Mouse (Mus musculus) midbrain, embryonic 10.5 days (tissue): ENCODE data around the gene Spdef. TPM values are rescaled to one million over a fixed set of nuclear protein-coding genes. Genes with fewer than 3 reads are reported as not detected.

Source experiments
- DNase-seq: peaks from one replicate; pipeline ENCODE4 v3.0.0-alpha.2; 2017; ENCODE audit warnings: low spot score
- H3K27ac ChIP-seq: fragments of 300-500 bp; sonication (generic); replicated peaks from 2 replicates; pipeline ENCODE4 v1.5.1; 2016; ENCODE audit warnings: mild to moderate bottlenecking
- H3K27me3 ChIP-seq: fragments of 300-500 bp; sonication (generic); 2 replicates; pipeline ENCODE4 v1.6.1; 2016; ENCODE audit warnings: low read depth, mild to moderate bottlenecking; ENCODE audit not compliant: poor library complexity, severe bottlenecking
- H3K36me3 ChIP-seq: fragments of 300-500 bp; sonication (generic); 2 replicates; pipeline ENCODE4 v1.6.1; 2016; ENCODE audit warnings: mild to moderate bottlenecking, moderate library complexity
- H3K4me1 ChIP-seq: fragments of 300-500 bp; sonication (generic); 2 replicates; pipeline ENCODE4 v1.6.1; 2016
- H3K4me3 ChIP-seq: fragments of 300-500 bp; sonication (generic); 2 replicates; pipeline ENCODE4 v1.5.1; 2016; ENCODE audit warnings: mild to moderate bottlenecking, moderate library complexity
- H3K9me3 ChIP-seq: fragments of 300-500 bp; sonication (generic); replicated peaks from 2 replicates; pipeline ENCODE4 v1.6.1; 2016; ENCODE audit warnings: mild to moderate bottlenecking
- WGBS: fragments of 180-500 bp; shearing (Covaris S2); methylation state at CpG from one replicate; pipeline ENCODE4 v1.1.7; 2016; 5-methylcytosine and 5-hydroxymethylcytosine counted together
- polyA plus RNA-seq: library from polyadenylated mRNA; unstranded; fragments of >200 nt; fragmentation: Nextera tagmentation; extraction: Ambion mirVana; gene quantifications from 2 replicates; pipeline ENCODE4 v1.2.1, GENCODE M21; 2016

Gene Spdef
- polyA plus RNA-seq, 1 experiment from 2014 or later, result 0.16 TPM

DNA sequence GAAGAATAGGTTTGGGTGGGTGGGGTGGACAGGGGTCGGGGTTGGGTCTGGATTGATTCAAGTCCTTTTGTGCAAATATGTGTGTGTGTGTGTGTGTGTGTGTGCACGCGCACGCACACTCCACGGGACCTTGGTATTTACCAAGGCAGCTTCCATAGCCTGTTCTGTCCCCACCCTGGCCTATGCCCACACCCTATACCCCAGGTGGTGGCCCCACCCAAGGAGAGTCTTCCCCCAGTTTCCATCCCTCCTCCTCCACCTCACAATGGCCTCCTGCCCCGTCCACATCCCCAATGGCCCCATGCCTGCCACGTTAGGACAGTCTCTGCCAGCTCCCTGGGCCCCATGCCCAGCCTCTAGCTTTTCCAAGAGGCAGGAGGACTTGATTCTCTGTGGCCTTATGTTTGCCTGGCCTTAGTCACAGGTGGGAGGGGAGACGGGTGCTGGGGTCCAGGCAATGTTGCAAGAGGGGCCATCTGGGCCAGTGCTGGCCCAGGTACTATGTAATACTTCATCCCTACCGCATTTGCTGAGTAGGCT is 7.6 kb downstream of the Spdef start:
- H3K27me3 ChIP-seq, result peaks cover 49% of the 10 kb centered on the region
- no peaks in the 10 kb centered on the region for H3K9me3 ChIP-seq
- 79% methylated on average over 9 of the region's 9 CpGs for WGBS
- H3K4me1 ChIP-seq, result peaks cover 74% of the 10 kb centered on the region
- no peak for DNase-seq
- H3K27ac ChIP-seq, result no peak overlapping the region
- no peaks in the 10 kb centered on the region for H3K36me3 ChIP-seq
- no peak overlapping the region for H3K4me3 ChIP-seq

DNA sequence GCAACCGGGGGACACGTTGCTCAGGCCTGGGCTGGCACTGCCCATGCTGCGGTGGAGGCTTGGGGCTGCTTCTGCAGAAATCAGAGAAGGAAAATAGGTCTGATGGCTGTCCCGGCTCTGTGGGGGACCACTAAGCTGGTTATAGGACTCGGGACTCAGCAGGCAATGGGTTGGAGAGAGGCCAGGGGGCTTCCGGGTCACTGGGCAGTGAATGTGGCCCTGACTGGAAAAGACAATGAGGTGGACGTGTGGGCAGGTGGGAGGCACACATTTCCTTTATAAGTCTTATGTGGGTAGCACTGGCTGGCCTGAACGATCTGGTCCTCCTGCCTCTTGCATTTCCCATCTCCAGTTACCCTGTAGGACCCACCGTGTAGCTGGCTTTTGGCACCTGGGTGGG is 8.4 kb downstream of the Spdef start:
- Histone ChIP-seq H3K27ac (no peak overlapping the region; the same call in 1 of the 2 replicates), H3K4me1 (peaks cover 65% of the 10 kb centered on the region), H3K27me3 (peaks cover 51% of the 10 kb centered on the region), H3K9me3 (no peaks in the 10 kb centered on the region), H3K36me3 (no peaks in the 10 kb centered on the region), H3K4me3 (no peak overlapping the region)
- 41% methylated on average over 9 of the region's 9 CpGs for WGBS
- no peak for DNase-seq

DNA sequence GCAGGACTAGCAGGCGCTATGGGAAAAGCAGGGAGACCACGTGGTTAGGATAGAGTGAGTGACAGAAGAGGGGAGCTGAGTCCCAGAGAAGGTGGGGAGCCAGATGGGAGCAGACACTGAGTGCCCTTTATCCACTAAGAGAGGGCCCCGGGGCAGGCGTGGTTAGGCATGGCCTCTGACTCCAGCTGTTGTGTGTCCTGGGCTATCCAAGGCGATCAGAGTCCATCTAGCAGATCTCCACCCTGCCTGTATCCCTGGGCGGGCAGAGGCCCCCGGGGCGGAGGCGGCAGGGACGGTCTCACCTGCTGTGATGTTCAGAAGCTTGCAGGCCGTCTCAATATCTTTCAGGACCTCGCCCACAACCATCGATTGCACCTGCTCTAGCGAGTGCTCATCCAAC is 9.1 kb downstream of the Spdef start:
- DNase-seq, result no peak
- Histone ChIP-seq H3K36me3 (no peaks in the 10 kb centered on the region), H3K27me3 (peaks cover 50% of the 10 kb centered on the region), H3K4me1 (peaks cover 59% of the 10 kb centered on the region), H3K4me3 (no peak overlapping the region), H3K9me3 (no peaks in the 10 kb centered on the region), H3K27ac (no peak overlapping the region)
- 69% methylated on average over 14 of the region's 14 CpGs for WGBS

DNA sequence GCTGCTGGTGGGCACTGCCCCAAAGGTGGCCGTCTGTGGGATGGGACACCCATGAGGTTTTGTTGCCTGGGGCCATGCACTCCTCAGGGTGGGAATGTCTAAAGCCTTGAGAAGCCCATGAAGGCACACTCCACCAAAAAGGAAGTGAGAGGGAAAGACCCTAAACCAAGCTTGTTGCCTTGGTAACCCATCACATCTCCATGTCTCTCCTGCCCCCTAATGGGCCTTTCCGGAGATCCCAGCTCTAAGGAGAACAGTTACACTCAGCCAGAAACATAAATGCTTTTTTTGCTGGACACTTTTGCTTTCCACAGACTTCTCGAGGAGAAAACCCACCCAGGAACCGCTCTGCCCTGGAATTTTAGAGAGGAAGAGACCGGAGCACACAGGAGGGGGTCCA is 10.5 kb downstream of the Spdef start:
- DNase-seq, result no peak
- peak overlapping the region; percentile 75; the same call in 1 of the 2 replicates for H3K27ac ChIP-seq
- H3K27me3 ChIP-seq, result peaks cover 55% of the 10 kb centered on the region
- 55% methylated on average over 5 of the region's 5 CpGs for WGBS
- no peaks in the 10 kb centered on the region for H3K9me3 ChIP-seq
- H3K4me3 ChIP-seq, result no peak overlapping the region
- no peaks in the 10 kb centered on the region for H3K36me3 ChIP-seq
- peaks cover 50% of the 10 kb centered on the region for H3K4me1 ChIP-seq

DNA sequence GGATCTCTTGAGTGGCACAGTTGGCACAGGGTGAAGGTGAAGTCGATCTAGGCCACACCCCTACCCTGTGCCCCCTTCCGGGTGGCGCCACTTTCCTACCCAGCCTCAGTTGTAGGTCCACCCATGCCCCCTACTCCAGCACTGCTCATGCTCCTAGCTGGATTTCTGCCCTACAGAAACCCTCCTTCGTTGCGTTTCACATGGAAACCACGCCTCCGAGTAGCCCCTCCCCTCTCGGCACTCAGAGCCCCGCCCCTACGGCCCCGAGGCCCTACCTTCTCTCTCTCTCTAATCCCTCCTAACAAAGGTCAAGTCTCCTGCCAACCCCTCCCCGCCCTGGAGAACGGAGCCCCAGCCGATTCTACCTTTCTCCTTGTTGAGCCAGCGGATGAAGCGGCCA is 12.0 kb downstream of the Spdef start:
- Histone ChIP-seq H3K4me1 (peaks cover 50% of the 10 kb centered on the region), H3K27me3 (peaks cover 55% of the 10 kb centered on the region), H3K27ac (peak overlapping the region; percentile 75), H3K4me3 (peak overlapping the region; percentile 50), H3K9me3 (no peaks in the 10 kb centered on the region), H3K36me3 (no peaks in the 10 kb centered on the region)
- 4% methylated on average over 16 of the region's 16 CpGs for WGBS
- peak; percentile 73 for DNase-seq

DNA sequence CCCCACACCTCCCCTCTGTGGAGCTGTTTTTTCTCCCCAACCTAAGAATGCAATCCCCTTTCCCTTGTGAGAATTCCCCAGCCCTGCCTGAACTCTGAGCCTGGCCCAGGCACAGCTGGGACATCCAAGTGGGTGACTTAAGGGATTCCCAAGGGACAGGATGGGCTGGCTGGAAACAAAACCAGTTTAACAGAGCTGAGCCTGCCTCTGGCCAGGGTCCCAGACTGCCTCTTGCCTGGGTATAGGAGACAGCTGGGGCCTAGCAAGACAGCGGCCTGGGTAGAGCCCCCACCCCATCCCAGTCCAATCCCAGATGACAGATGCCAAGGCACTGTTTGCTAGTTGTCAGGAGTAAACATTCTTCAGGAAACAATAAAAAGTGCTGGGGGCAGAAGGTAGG is 15.9 kb downstream of the Spdef start:
- Histone ChIP-seq H3K4me1 (peaks cover 40% of the 10 kb centered on the region), H3K9me3 (no peaks in the 10 kb centered on the region), H3K36me3 (no peaks in the 10 kb centered on the region), H3K27me3 (peaks cover 55% of the 10 kb centered on the region), H3K27ac (no peak overlapping the region), H3K4me3 (no peak overlapping the region)
- WGBS, result 85% methylated on average over 1 of the region's 1 CpGs
- DNase-seq, result no peak

DNA sequence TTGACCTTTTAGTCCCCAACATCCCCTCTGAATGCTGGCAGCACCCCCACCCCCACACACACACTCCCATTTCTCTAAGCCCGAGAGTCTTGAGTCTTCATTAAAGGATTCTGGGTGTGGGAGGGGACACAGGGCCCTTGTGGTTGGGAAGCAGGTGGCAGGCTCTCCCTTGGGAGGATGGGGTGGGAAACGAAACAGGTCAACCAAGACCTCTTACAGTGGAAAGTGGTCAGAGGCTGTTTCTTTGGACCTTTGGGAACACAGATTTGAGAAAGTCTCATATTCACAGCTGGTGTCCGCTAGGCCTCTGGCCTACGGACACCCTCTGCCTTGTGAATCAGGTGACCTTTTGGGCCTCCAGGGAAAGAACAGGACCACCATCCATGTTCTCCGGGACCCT is 19.1 kb downstream of the Spdef start:
- Histone ChIP-seq H3K27me3 (peaks cover 63% of the 10 kb centered on the region), H3K4me3 (no peak overlapping the region), H3K27ac (no peak overlapping the region), H3K9me3 (no peaks in the 10 kb centered on the region), H3K36me3 (no peaks in the 10 kb centered on the region), H3K4me1 (peaks cover 32% of the 10 kb centered on the region)
- 76% methylated on average over 5 of the region's 5 CpGs for WGBS
- DNase-seq, result no peak

DNA sequence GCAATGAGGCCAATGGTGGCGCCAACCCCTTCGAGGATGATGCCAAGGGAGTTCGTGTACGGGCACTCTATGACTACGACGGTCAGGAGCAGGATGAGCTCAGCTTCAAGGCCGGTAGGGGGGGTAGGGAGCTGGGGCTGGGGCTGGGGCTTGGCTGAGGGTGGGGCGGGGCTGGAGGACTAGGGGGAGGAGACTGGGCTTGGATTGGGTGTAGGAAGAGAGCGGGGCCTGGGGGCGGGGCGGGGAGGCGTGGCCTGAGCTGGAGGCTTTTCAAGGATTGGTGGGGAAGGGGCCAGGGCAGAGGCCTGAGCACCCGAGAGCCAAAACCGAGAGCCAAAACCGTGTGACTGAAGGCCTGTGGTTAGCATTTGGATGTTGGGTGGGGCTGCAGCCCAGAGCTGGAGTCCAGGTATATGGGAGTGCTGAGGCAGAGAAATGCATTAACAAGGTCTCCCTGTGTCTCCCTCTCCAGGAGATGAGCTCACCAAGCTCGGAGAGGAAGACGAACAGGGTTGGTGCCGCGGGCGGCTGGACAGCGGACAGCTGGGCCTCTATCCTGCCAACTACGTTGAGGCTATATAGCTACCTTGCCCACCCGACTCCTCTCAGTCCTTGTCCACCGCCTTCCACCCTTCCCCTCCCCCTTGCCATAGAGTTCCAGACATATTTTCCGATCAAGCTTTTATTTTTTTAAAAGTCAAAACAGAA is 20.6 kb downstream of the Spdef start:
- Histone ChIP-seq H3K27ac (peak overlapping the region; percentile 59; the same call in 1 of the 2 replicates), H3K4me3 (peak overlapping the region; percentile 51), H3K27me3 (peaks cover 70% of the 10 kb centered on the region), H3K4me1 (peaks cover 32% of the 10 kb centered on the region), H3K36me3 (no peaks in the 10 kb centered on the region), H3K9me3 (no peaks in the 10 kb centered on the region)
- peak; percentile 99 for DNase-seq
- WGBS, result 7% methylated on average over 25 of the region's 25 CpGs

DNA sequence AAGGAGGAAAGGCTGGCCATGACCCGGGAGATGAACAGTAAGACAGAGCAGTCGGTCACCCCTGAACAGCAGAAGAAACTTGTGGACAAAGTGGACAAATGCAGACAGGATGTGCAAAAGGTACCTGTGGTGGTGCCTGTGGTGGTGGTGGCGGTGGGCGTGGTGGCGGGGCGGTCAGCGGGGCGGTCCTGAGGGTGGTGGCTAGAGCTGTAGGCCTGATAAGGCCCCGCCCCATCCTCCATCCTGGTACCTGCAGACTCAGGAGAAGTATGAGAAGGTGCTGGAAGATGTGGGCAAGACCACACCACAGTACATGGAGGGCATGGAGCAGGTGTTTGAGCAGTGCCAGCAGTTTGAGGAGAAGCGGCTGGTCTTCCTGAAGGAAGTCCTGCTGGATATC is 23.1 kb downstream of the Spdef start:
- WGBS, result 34% methylated on average over 10 of the region's 10 CpGs
- no peak for DNase-seq
- Histone ChIP-seq H3K27ac (no peak overlapping the region), H3K36me3 (no peaks in the 10 kb centered on the region), H3K4me1 (peaks cover 51% of the 10 kb centered on the region), H3K9me3 (no peaks in the 10 kb centered on the region), H3K27me3 (peaks cover 81% of the 10 kb centered on the region), H3K4me3 (no peak overlapping the region)

DNA sequence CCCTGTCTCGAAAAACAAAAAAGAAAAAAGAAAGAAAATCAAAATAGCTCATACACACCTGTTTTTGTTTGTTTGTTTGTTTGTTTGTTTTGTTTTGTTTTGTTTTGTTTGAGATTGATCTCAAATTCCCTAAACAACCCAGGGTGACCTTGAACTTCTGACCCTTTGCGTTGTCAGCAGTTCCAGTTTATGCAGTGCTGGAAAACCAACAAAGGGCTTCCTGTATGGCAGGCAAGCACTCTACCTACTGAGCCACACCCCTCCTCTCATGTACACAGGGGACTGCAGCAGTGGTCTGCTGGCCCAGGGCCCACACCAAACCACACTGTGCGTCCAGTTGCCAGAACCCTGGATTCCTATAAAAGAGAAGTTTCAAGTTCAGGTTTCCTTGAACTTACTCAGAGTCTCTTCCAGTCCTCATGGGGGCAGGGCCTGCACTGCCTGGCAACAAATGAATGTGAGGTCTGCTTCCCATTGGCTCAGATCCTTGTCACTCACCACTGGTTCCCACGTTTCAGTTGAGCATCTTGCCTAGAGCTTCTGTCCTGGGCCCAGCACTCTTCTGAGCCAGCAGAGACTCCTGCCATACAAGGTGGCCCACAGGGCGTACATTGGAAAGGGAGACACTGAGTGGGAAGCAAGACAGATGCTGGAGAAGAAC is 24.7 kb downstream of the Spdef start:
- no peak overlapping the region for H3K27ac ChIP-seq
- peaks cover 65% of the 10 kb centered on the region for H3K27me3 ChIP-seq
- H3K9me3 ChIP-seq, result peaks cover 8% of the 10 kb centered on the region
- DNase-seq, result no peak
- whole genome bisulfite sequencing, result 67% methylated on average over 5 of the region's 5 CpGs
- H3K4me3 ChIP-seq, result no peak overlapping the region
- no peaks in the 10 kb centered on the region for H3K36me3 ChIP-seq
- peaks cover 41% of the 10 kb centered on the region for H3K4me1 ChIP-seq

DNA sequence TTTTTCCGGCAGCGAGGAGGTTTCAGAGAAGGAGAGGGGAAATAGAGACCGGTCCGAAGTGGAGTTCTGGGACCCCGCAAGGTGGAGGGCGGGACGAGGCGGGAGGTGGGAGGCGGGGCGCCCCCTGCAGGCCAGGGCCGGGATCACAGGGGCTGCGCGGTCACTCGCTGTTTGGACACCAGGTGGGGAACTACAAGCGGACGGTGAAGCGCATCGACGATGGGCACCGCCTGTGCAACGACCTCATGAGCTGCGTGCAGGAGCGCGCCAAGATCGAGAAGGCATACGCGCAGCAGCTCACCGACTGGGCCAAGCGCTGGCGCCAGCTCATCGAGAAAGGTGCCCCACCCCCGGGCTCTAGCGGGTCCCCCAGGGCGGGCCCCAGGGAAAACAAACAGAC is 26.2 kb downstream of the Spdef start:
- DNase-seq, result peak; percentile 80
- Histone ChIP-seq H3K9me3 (peaks cover 17% of the 10 kb centered on the region), H3K27me3 (peaks cover 54% of the 10 kb centered on the region), H3K4me1 (peaks cover 25% of the 10 kb centered on the region), H3K4me3 (peak overlapping the region; percentile 49), H3K27ac (peak overlapping the region; percentile 67; the same call in 1 of the 2 replicates), H3K36me3 (no peaks in the 10 kb centered on the region)
- 1% methylated on average over 34 of the region's 34 CpGs for WGBS

DNA sequence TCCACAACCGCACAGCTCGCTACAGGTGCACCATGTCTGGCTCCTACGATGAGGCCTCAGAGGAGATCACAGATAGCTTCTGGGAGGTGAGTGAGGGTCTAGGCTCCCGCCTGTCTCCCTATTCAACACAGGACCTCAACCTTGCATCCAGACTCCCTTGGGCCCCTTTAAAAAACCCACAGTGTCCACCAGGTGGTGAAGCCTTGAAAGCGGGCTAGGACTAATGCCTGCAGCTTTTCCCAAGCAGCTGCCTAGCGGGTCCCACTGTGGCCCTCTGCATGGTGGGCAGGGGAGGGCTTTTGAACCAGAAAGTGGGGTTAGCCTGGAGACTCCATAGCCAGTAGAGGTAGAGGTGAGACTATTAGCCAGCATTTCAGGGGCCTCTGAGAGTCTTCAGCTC is 26.9 kb downstream of the Spdef start:
- 0 out of 2 replicates have a peak overlapping the region, but pooled peaks have one; percentile 17 for H3K27ac ChIP-seq
- H3K9me3 ChIP-seq, result peaks cover 17% of the 10 kb centered on the region
- H3K27me3 ChIP-seq, result peaks cover 47% of the 10 kb centered on the region
- peaks cover 22% of the 10 kb centered on the region for H3K4me1 ChIP-seq
- no peak for DNase-seq
- no peaks in the 10 kb centered on the region for H3K36me3 ChIP-seq
- H3K4me3 ChIP-seq, result peak overlapping the region; percentile 11; the same call in 1 of the 2 replicates
- 78% methylated on average over 6 of the region's 6 CpGs for WGBS

DNA sequence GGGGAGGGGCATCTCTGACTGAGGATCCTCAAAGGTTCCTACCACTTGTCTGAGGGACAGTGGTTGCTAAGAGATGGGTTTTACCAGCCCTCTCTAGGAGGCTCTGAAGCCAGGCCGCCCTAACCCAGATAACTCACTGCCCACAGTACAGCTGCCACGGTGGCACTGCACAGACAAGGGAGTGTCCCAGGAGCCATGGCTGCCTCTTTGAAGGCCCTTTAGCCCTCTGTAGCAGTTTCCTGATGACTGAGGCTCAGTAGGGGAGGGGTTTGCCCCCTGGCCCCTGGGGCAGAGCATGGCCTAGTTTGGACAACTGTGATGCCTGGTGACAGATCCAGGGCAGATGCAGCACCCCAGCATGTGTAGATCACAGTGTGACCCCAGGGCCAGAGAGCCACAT is 27.9 kb downstream of the Spdef start:
- peak overlapping the region; percentile 42; the same call in 1 of the 2 replicates for H3K27ac ChIP-seq
- DNase-seq, result no peak
- 76% methylated on average over 2 of the region's 2 CpGs for WGBS
- H3K4me3 ChIP-seq, result no peak overlapping the region
- peaks cover 37% of the 10 kb centered on the region for H3K27me3 ChIP-seq
- peaks cover 22% of the 10 kb centered on the region for H3K4me1 ChIP-seq
- peaks cover 17% of the 10 kb centered on the region for H3K9me3 ChIP-seq
- H3K36me3 ChIP-seq, result no peaks in the 10 kb centered on the region
